Mouse (Mus musculus): ENCODE measurements around the gene Lrrc4c. TPM values are rescaled to one million over a fixed set of nuclear protein-coding genes. Genes with fewer than 3 reads are reported as not detected.

Gene Lrrc4c
- polyA plus RNA-seq, 1 experiment from 2014 or later = 0.58 TPM

DNA sequence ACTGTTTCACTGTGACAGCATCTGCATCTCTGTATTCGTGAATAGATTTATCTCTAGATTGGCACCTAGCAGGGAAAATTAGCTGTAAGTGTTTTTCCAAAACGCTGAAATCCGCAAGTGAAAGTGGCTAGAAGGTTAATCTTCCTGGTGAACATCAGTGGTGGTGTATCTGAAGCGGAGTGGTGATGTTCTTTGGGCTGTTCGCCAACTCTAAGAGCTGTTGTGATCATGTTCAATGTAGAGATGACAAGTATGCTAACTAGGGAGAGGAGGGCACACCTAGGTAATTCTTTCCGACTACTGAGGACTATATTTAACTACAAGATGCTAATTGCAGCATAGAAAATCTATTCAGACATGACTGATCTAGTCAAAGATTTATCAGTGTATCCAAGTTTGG lies 1.7 kb downstream of the Lrrc4c start:
- H3K4me2 ChIP-seq (replicated peaks; ENCODE audit: low read depth, low read length) = no peak overlapping the region

DNA sequence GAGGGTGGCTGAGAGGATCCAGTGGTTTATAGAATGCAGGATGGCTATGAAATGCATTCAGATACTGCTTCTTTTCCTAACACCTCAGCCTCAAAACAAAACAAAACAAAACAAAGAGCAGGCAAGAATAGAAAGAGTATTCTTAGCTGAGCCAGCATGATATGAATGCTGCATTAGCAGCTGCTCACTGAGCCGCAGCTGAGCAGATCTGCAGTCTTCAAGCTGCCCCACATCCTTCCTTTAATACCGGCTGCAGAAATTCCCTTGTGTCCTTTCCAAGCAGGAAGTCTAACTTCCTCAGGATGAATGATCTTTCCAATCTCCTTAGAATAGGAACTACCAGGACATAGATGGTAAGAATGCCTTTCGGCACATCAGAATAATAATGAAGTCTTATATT lies 16.7 kb downstream of the Lrrc4c start:
- Histone ChIP-seq H3K9ac (ENCODE audit: low read depth, low read length) (no peak overlapping the region), H3K27me3 (ENCODE audit: control insufficient read depth, insufficient read depth, low read length) (no peaks in the 10 kb centered on the region; the same call in 1 of the 2 replicates), H3K36me3 (ENCODE audit: control insufficient read depth, insufficient read depth, low read length) (no peaks in the 10 kb centered on the region), H3K4me1 (ENCODE audit: control insufficient read depth, insufficient read depth, low read length) (no peaks in the 10 kb centered on the region), H3K4me3 (ENCODE audit: low read length) (no peak overlapping the region), H3K9me3 (ENCODE audit: control insufficient read depth, low read length) (no peaks in the 10 kb centered on the region), H3K4me2 (replicated peaks; ENCODE audit: low read depth, low read length) (no peak overlapping the region), H3K27ac (ENCODE audit: low read depth, low read length) (no peak overlapping the region)
- 66% methylated on average over 3 of the region's 3 CpGs for WGBS
- ATAC-seq (ENCODE audit: low FRiP score, low TSS enrichment) = no peak

More for the DNA sequence above, 1.7 kb downstream of the Lrrc4c start:
- H3K36me3 ChIP-seq (ENCODE audit: control insufficient read depth, insufficient read depth, low read length) = no peaks in the 10 kb centered on the region
- no peak overlapping the region for H3K9ac ChIP-seq (ENCODE audit: low read depth, low read length)
- H3K27me3 ChIP-seq (ENCODE audit: control insufficient read depth, insufficient read depth, low read length) = no peaks in the 10 kb centered on the region
- no peaks in the 10 kb centered on the region for H3K4me1 ChIP-seq (ENCODE audit: control insufficient read depth, insufficient read depth, low read length)
- H3K9me3 ChIP-seq (ENCODE audit: control insufficient read depth, low read length) = no peaks in the 10 kb centered on the region
- no peak overlapping the region for H3K27ac ChIP-seq (ENCODE audit: low read depth, low read length)
- no peak overlapping the region for H3K4me3 ChIP-seq (ENCODE audit: low read length)
- ATAC-seq (ENCODE audit: low FRiP score, low TSS enrichment) = no peak
- 39% methylated on average over 6 of the region's 6 CpGs for WGBS

DNA sequence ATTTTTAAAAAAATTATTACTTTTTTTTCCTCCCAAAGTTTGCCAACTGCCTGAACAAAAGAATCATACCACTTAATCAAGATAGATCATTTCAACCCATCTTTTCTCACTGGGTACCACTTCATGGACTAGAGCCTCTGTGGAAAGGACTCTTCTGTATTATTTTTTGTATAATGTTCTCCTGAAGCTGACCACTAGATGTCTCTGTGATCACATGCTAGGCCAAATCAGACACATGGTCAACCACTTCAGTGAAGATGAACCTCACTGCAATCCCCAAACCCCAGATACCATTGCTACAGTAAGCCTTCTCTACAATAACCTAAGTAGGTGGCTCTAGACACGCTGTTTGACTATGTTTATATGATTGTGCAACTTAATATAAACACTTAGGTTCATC lies 19.4 kb downstream of the Lrrc4c start:
- no peak; the same call in 1 of the 2 replicates for ATAC-seq (ENCODE audit: low FRiP score, low TSS enrichment)
- Histone ChIP-seq H3K36me3 (ENCODE audit: control insufficient read depth, insufficient read depth, low read length) (no peaks in the 10 kb centered on the region), H3K27me3 (ENCODE audit: control insufficient read depth, insufficient read depth, low read length) (no peaks in the 10 kb centered on the region; the same call in 1 of the 2 replicates), H3K9ac (ENCODE audit: low read depth, low read length) (no peak overlapping the region), H3K4me2 (replicated peaks; ENCODE audit: low read depth, low read length) (no peak overlapping the region), H3K27ac (ENCODE audit: low read depth, low read length) (no peak overlapping the region), H3K9me3 (ENCODE audit: control insufficient read depth, low read length) (no peaks in the 10 kb centered on the region), H3K4me1 (ENCODE audit: control insufficient read depth, insufficient read depth, low read length) (no peaks in the 10 kb centered on the region), H3K4me3 (ENCODE audit: low read length) (no peak overlapping the region)
- WGBS = 62% methylated on average over 1 of the region's 1 CpGs

DNA sequence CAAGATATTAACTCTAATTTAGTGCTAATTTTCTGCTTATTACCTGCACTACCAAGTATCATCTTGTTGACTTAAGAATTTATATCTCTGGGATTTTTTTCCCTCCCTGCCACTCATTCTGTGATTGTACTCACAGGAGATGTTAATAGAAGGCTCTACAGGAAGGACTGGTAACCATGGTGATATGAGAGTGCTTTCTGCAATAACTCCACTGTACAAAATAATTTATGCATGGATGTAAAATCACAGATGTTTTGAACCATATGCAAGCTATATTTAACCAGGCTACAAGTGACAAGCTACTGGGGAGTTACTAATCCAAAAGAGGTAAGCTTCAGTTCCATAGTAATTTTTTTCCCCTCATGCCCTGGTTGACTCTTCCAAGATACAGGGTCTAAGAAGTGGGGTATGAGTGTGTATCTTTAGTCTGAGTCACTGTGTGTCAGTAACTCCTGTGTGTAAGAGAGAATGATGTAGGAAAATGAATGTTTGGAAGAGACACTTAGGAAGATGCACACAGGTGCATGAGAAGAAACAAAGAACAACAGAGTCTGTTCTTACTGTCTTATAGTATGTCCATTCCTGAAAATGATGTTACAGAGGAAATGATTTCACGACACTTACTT lies 83.3 kb downstream of the Lrrc4c start:
- Histone ChIP-seq H3K4me2 (replicated peaks; ENCODE audit: low read depth, low read length) (no peak overlapping the region), H3K27ac (ENCODE audit: low read depth, low read length) (no peak overlapping the region), H3K4me1 (ENCODE audit: control insufficient read depth, insufficient read depth, low read length) (no peaks in the 10 kb centered on the region), H3K27me3 (ENCODE audit: control insufficient read depth, insufficient read depth, low read length) (no peaks in the 10 kb centered on the region), H3K36me3 (ENCODE audit: control insufficient read depth, insufficient read depth, low read length) (no peaks in the 10 kb centered on the region), H3K9me3 (ENCODE audit: control insufficient read depth, low read length) (no peaks in the 10 kb centered on the region), H3K4me3 (ENCODE audit: low read length) (no peak overlapping the region), H3K9ac (ENCODE audit: low read depth, low read length) (no peak overlapping the region)
- WGBS = 74% methylated on average over 1 of the region's 1 CpGs
- peak; percentile 83; the same call in 1 of the 2 replicates for ATAC-seq (ENCODE audit: low FRiP score, low TSS enrichment)

DNA sequence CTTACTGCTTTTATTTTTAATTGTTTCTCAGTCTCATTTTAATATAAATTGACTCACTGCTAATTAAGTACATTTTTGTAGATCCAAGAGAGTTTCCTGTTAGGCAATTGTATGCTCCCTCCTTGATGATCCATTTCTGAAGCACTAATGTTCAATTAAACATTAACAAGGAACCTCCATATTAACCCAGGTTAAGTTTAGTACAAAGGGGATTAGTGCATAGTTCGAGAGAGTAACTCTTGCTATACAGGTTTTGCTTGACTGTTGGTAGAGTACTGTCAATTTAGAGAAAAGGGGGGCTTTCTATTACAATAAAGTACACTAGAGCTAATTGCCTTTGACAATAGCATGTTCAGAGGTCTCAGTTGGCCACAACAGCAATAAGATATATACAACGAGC lies 84.5 kb downstream of the Lrrc4c start:
- H3K9me3 ChIP-seq (ENCODE audit: control insufficient read depth, low read length) = no peaks in the 10 kb centered on the region
- no peak for ATAC-seq (ENCODE audit: low FRiP score, low TSS enrichment)
- no peak overlapping the region for H3K9ac ChIP-seq (ENCODE audit: low read depth, low read length)
- 68% methylated on average over 2 of the region's 2 CpGs for WGBS
- no peaks in the 10 kb centered on the region for H3K4me1 ChIP-seq (ENCODE audit: control insufficient read depth, insufficient read depth, low read length)
- no peak overlapping the region for H3K27ac ChIP-seq (ENCODE audit: low read depth, low read length)
- no peak overlapping the region for H3K4me3 ChIP-seq (ENCODE audit: low read length)
- H3K4me2 ChIP-seq (replicated peaks; ENCODE audit: low read depth, low read length) = no peak overlapping the region
- H3K27me3 ChIP-seq (ENCODE audit: control insufficient read depth, insufficient read depth, low read length) = no peaks in the 10 kb centered on the region
- no peaks in the 10 kb centered on the region for H3K36me3 ChIP-seq (ENCODE audit: control insufficient read depth, insufficient read depth, low read length)

DNA sequence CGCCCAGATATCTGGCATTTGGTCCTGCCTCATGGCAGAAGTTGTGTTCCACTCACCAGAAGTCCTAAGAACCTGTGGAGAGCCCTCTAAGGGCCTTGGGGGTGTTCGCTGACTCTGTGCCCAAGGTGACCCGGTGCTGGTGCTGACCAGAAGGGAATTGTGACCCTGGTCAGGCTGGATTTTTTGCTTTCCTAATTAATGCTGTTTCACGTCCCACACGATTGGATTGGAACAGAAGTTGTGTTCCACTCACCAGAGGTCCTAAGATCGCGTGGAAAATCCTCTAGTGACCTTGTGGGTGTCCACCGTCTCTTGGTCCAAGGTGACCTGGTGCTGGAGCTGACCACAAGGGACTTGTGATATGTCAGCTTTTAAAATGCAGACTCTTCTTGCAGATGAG lies 88.9 kb downstream of the Lrrc4c start:
- 84% methylated on average over 8 of the region's 8 CpGs for WGBS
- Histone ChIP-seq H3K36me3 (ENCODE audit: control insufficient read depth, insufficient read depth, low read length) (no peaks in the 10 kb centered on the region), H3K4me3 (ENCODE audit: low read length) (no peak overlapping the region), H3K27ac (ENCODE audit: low read depth, low read length) (no peak overlapping the region), H3K27me3 (ENCODE audit: control insufficient read depth, insufficient read depth, low read length) (no peaks in the 10 kb centered on the region), H3K9me3 (ENCODE audit: control insufficient read depth, low read length) (no peaks in the 10 kb centered on the region), H3K4me2 (replicated peaks; ENCODE audit: low read depth, low read length) (no peak overlapping the region), H3K9ac (ENCODE audit: low read depth, low read length) (no peak overlapping the region), H3K4me1 (ENCODE audit: control insufficient read depth, insufficient read depth, low read length) (no peaks in the 10 kb centered on the region)
- ATAC-seq (ENCODE audit: low FRiP score, low TSS enrichment) = no peak

DNA sequence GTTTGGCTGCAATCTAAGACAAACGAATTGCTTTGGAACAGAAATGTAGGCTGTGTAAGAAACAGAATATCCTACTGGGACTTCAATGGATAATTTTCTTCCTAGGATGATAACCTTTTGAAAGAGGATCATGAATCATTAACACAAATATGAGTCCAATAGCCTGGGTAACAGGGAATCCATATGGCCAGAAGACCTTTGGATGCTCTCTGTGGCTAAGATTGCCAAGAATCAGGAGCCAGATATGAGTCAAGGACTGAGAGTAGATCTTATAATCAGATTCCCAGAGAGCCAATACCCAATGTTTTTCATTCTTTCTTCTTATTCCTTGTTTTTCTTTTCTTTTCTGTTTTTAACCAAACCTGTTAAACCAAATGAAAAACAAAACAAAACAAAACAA lies 93.2 kb downstream of the Lrrc4c start:
- no peak overlapping the region for H3K27ac ChIP-seq (ENCODE audit: low read depth, low read length)
- H3K4me3 ChIP-seq (ENCODE audit: low read length) = no peak overlapping the region
- no peaks in the 10 kb centered on the region for H3K36me3 ChIP-seq (ENCODE audit: control insufficient read depth, insufficient read depth, low read length)
- no peaks in the 10 kb centered on the region for H3K4me1 ChIP-seq (ENCODE audit: control insufficient read depth, insufficient read depth, low read length)
- ATAC-seq (ENCODE audit: low FRiP score, low TSS enrichment) = no peak
- H3K27me3 ChIP-seq (ENCODE audit: control insufficient read depth, insufficient read depth, low read length) = no peaks in the 10 kb centered on the region
- no peak overlapping the region for H3K4me2 ChIP-seq (replicated peaks; ENCODE audit: low read depth, low read length)
- WGBS = 80% methylated on average over 1 of the region's 1 CpGs
- H3K9ac ChIP-seq (ENCODE audit: low read depth, low read length) = no peak overlapping the region
- no peaks in the 10 kb centered on the region for H3K9me3 ChIP-seq (ENCODE audit: control insufficient read depth, low read length)

DNA sequence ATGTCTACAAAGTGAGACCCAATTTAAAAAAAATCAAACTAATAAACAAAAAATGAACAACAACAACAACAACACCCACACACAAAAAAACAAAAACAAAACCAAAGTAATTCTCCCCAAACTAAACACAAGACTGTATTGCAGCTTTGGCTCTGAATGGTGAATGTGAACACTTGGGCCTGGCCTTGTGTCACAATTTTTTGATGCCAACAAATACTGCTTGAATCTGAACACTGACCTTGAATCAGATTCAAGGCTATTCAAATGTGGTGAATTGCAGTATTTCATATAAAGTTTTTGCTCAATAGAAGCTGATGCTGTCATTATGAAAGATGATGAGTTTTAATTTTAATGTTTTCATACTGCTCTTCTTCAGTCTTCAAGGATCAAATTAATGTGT lies 143.6 kb downstream of the Lrrc4c start:
- H3K9ac ChIP-seq (ENCODE audit: low read depth, low read length) = no peak overlapping the region
- H3K27ac ChIP-seq (ENCODE audit: low read depth, low read length) = no peak overlapping the region
- no peaks in the 10 kb centered on the region for H3K9me3 ChIP-seq (ENCODE audit: control insufficient read depth, low read length)
- ATAC-seq (ENCODE audit: low FRiP score, low TSS enrichment) = no peak
- H3K27me3 ChIP-seq (ENCODE audit: control insufficient read depth, insufficient read depth, low read length) = no peaks in the 10 kb centered on the region
- H3K36me3 ChIP-seq (ENCODE audit: control insufficient read depth, insufficient read depth, low read length) = no peaks in the 10 kb centered on the region
- H3K4me3 ChIP-seq (ENCODE audit: low read length) = no peak overlapping the region
- no peak overlapping the region for H3K4me2 ChIP-seq (replicated peaks; ENCODE audit: low read depth, low read length)
- H3K4me1 ChIP-seq (ENCODE audit: control insufficient read depth, insufficient read depth, low read length) = no peaks in the 10 kb centered on the region

DNA sequence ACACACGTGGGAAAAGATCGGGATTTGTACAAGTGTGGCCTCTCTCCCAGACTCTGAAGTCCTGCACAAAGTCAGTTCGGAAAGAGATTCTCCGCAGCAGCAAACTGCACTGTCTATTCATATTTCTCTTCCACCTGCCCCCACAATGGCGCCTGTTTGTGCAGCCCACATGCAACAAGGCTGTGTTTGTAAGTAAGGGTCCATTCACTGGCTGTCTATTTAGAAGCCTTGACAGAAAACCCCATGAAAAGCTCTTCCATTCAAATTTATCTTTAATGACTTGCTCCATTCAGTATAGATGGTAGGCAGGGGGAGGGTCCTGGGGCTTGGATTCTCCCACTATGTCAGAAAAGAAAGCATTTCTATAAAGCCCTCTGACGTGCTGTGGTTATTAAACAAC lies 157.7 kb downstream of the Lrrc4c start:
- 84% methylated on average over 6 of the region's 6 CpGs for WGBS
- Histone ChIP-seq H3K9ac (ENCODE audit: low read depth, low read length) (no peak overlapping the region), H3K27me3 (ENCODE audit: control insufficient read depth, insufficient read depth, low read length) (no peaks in the 10 kb centered on the region), H3K36me3 (ENCODE audit: control insufficient read depth, insufficient read depth, low read length) (no peaks in the 10 kb centered on the region), H3K27ac (ENCODE audit: low read depth, low read length) (no peak overlapping the region), H3K4me3 (ENCODE audit: low read length) (no peak overlapping the region), H3K4me1 (ENCODE audit: control insufficient read depth, insufficient read depth, low read length) (no peaks in the 10 kb centered on the region), H3K4me2 (replicated peaks; ENCODE audit: low read depth, low read length) (no peak overlapping the region), H3K9me3 (ENCODE audit: control insufficient read depth, low read length) (no peaks in the 10 kb centered on the region)
- no peak for ATAC-seq (ENCODE audit: low FRiP score, low TSS enrichment)
